Mouse (Mus musculus): ENCODE measurements around the gene Rhbdf1. TPM values are rescaled to one million over a fixed set of nuclear protein-coding genes. Genes with fewer than 3 reads are reported as not detected.

Gene Rhbdf1
- polyA plus RNA-seq, 1 experiment from 2014 or later, result 12.5 TPM

DNA sequence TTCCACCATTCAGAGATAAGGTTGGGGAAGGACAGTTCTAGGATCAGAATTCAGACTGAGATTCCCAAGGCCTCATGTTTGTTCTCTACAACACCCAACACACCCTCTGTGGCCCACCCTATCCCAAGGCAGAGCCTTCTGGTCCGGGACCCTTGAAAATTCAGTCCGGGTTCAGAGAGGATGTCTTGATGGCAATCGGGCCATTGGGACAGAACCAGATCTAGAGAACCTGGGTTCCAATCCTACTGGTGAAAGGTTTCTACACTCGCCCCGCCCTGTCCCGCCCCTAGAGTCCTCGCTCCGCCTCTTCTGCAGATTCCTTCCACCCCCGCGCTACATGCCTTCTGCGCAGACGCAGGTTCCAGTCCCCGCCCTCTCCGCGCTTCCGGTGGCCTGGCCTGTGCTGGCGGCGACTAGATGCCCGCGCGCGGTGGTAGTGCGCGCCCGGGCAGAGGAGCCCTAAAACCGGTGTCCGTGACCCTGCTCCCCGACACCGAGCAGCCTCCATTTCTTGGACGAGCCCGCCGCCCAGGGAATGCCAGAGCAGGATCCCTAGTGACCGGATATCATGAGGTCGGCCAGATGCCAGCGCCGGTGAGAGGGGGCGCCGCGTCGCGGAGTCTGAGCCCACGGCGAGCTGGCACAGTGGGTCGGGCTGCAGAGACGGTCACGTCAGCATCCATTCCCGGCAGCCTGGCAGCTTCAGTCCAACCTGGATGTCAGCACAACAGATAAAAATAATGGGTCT is 4.2 kb upstream of the Rhbdf1 start, which contains the start of gene Mpg:
Gene Mpg (plus strand): TSS at position 382 of the 748 bp plus-strand sequence.
- Histone ChIP-seq H3K27me3 (ENCODE audit: control insufficient read depth, insufficient read depth, low read length) (peaks cover 9% of the 10 kb centered on the region), H3K4me3 (ENCODE audit: low read depth, low read length) (peak within 1 kb of the TSS; percentile 69), H3K27ac (ENCODE audit: low read depth, low read length) (peak within 1 kb of the TSS; percentile 77), H3K4me2 (ENCODE audit: low read depth, low read length) (peak within 1 kb of the TSS; percentile 82), H3K4me1 (ENCODE audit: control insufficient read depth, insufficient read depth, low read length) (peaks cover 18% of the 10 kb centered on the region), H3K9me3 (ENCODE audit: control insufficient read depth, low read length) (no peaks in the 10 kb centered on the region), H3K9ac (replicated peaks; ENCODE audit: low read depth, low read length) (peak within 1 kb of the TSS; percentile 75), H3K36me3 (ENCODE audit: control insufficient read depth, insufficient read depth, low read length) (peaks cover 2% of the 10 kb centered on the region; the same call in 1 of the 2 replicates)
- WGBS, result 3% methylated on average over 47 of the region's 47 CpGs
- ATAC-seq (ENCODE audit: low read depth), result peak; percentile 85

DNA sequence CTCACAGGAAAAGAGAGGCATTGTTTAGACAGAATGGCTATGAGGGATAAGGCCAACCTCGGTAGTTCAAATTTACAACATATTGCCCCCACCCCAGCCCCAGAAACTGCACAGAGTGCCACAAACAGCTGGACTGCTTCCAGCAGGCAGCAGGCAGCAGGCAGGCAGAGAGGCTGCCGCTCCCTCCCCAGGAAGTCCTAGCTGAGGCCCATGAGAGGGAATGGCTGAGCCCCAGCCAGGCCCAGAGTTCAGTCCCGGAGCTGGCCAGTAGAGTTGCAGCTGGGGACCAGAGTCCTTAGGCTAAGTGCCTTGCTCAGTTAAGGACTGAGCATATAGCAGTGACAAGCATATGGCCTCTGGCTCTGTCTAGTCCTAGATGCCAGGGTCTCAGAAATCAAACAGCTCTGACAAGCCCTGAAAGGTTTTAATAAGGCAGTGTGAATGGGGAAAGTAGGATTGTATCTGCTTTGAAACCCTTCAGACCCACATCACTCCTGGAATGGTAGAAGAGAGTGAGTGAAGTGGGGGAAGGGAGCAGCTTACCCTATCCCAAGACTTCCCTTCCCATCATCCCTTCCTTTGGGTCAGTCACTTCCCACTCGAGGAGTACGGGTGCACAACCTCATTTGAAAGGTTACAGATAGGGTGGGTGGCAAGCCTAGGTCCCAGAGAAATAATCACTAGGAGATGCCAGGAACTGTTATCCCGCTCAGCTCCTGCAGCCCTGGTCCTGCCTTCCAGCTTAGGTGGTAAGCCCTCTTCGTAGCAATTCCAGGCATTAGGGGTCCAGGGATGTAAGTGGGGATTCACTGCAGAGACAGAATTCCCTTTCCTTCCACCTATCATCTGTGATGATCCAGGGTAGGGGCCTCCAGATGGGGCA is 3.4 kb upstream of the Rhbdf1 start:
- no peak overlapping the region for H3K4me3 ChIP-seq (ENCODE audit: low read depth, low read length)
- no peak overlapping the region for H3K9ac ChIP-seq (replicated peaks; ENCODE audit: low read depth, low read length)
- 58% methylated on average over 7 of the region's 7 CpGs for WGBS
- no peaks in the 10 kb centered on the region; the same call in 1 of the 2 replicates for H3K36me3 ChIP-seq (ENCODE audit: control insufficient read depth, insufficient read depth, low read length)
- H3K4me2 ChIP-seq (ENCODE audit: low read depth, low read length), result no peak overlapping the region
- ATAC-seq (ENCODE audit: low read depth), result no peak
- H3K4me1 ChIP-seq (ENCODE audit: control insufficient read depth, insufficient read depth, low read length), result peaks cover 18% of the 10 kb centered on the region
- H3K27me3 ChIP-seq (ENCODE audit: control insufficient read depth, insufficient read depth, low read length), result peaks cover 13% of the 10 kb centered on the region
- H3K27ac ChIP-seq (ENCODE audit: low read depth, low read length), result peak overlapping the region; percentile 70
- H3K9me3 ChIP-seq (ENCODE audit: control insufficient read depth, low read length), result no peaks in the 10 kb centered on the region

- Histone ChIP-seq H3K27me3 (ENCODE audit: control insufficient read depth, insufficient read depth, low read length) (peaks cover 13% of the 10 kb centered on the region), H3K4me1 (ENCODE audit: control insufficient read depth, insufficient read depth, low read length) (peaks cover 18% of the 10 kb centered on the region), H3K27ac (ENCODE audit: low read depth, low read length) (peak overlapping the region; percentile 70), H3K36me3 (ENCODE audit: control insufficient read depth, insufficient read depth, low read length) (no peaks in the 10 kb centered on the region), H3K4me2 (ENCODE audit: low read depth, low read length) (no peak overlapping the region), H3K9ac (replicated peaks; ENCODE audit: low read depth, low read length) (no peak overlapping the region), H3K4me3 (ENCODE audit: low read depth, low read length) (no peak overlapping the region), H3K9me3 (ENCODE audit: control insufficient read depth, low read length) (no peaks in the 10 kb centered on the region)
- 27% methylated on average over 4 of the region's 4 CpGs for WGBS
- no peak for ATAC-seq (ENCODE audit: low read depth)
Observed at GRCm38 (mm10) chr11:32224468-32225139, 2.5 kb upstream of the Rhbdf1 start.

GRCm38 (mm10) chr11:32223297-32223967 is 1.3 kb upstream of the Rhbdf1 start:
- Histone ChIP-seq H3K27me3 (ENCODE audit: control insufficient read depth, insufficient read depth, low read length) (peaks cover 13% of the 10 kb centered on the region), H3K9ac (replicated peaks; ENCODE audit: low read depth, low read length) (no peak overlapping the region), H3K9me3 (ENCODE audit: control insufficient read depth, low read length) (no peaks in the 10 kb centered on the region), H3K4me1 (ENCODE audit: control insufficient read depth, insufficient read depth, low read length) (peaks cover 18% of the 10 kb centered on the region), H3K4me2 (ENCODE audit: low read depth, low read length) (no peak overlapping the region), H3K27ac (ENCODE audit: low read depth, low read length) (no peak overlapping the region), H3K36me3 (ENCODE audit: control insufficient read depth, insufficient read depth, low read length) (no peaks in the 10 kb centered on the region), H3K4me3 (ENCODE audit: low read depth, low read length) (no peak overlapping the region)
- 69% methylated on average over 4 of the region's 4 CpGs for WGBS
- ATAC-seq (ENCODE audit: low read depth), result no peak

DNA sequence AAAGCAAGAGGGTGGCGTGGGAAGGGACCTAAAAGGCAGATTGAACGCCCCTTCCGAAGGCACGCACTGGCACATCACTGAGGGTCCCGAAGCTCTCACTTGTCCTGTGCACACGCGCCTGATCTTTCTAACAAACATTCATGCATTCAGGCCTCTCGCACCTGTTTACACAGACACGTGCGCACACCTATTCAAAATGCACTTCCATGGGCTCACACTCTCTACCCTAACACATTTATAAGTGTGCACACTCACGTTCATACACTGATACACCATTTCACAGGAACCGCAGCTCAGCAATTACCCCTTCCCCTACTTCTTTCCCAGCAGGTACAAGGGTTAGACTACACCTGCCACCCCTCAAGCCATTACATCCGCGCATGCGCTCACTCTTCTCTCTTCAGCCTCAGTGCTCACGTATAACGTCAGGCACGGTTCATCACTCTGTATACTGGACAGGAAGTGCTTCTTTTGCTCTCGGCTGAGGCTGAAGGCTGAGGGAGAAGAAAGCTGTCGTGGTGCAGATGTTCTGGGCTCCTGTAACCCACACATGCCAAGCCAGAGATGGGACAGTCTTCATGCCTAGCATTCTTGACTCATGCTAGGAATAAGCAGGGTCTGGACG is 582 bp upstream of the Rhbdf1 start:
- no peaks in the 10 kb centered on the region for H3K36me3 ChIP-seq (ENCODE audit: control insufficient read depth, insufficient read depth, low read length)
- H3K9me3 ChIP-seq (ENCODE audit: control insufficient read depth, low read length), result no peaks in the 10 kb centered on the region
- ATAC-seq (ENCODE audit: low read depth), result no peak
- 8% methylated on average over 21 of the region's 21 CpGs for WGBS
- peaks cover 18% of the 10 kb centered on the region for H3K4me1 ChIP-seq (ENCODE audit: control insufficient read depth, insufficient read depth, low read length)
- peaks cover 13% of the 10 kb centered on the region for H3K27me3 ChIP-seq (ENCODE audit: control insufficient read depth, insufficient read depth, low read length)
- peak overlapping the region; percentile 99 for H3K4me2 ChIP-seq (ENCODE audit: low read depth, low read length)
- peak overlapping the region; percentile 78; the same call in 1 of the 2 replicates for H3K9ac ChIP-seq (replicated peaks; ENCODE audit: low read depth, low read length)
- 0 out of 2 replicates have a peak overlapping the region, but pooled peaks have one; percentile 3 for H3K27ac ChIP-seq (ENCODE audit: low read depth, low read length)
- peak overlapping the region; percentile 61 for H3K4me3 ChIP-seq (ENCODE audit: low read depth, low read length)

- peak overlapping the region; percentile 78 for H3K9ac ChIP-seq (replicated peaks; ENCODE audit: low read depth, low read length)
- H3K27me3 ChIP-seq (ENCODE audit: control insufficient read depth, insufficient read depth, low read length), result peaks cover 13% of the 10 kb centered on the region
- peak overlapping the region; percentile 70 for H3K27ac ChIP-seq (ENCODE audit: low read depth, low read length)
- peak overlapping the region; percentile 99 for H3K4me2 ChIP-seq (ENCODE audit: low read depth, low read length)
- no peaks in the 10 kb centered on the region for H3K36me3 ChIP-seq (ENCODE audit: control insufficient read depth, insufficient read depth, low read length)
- H3K4me1 ChIP-seq (ENCODE audit: control insufficient read depth, insufficient read depth, low read length), result peaks cover 7% of the 10 kb centered on the region; the same call in 1 of the 2 replicates
- peak; percentile 7; the same call in 1 of the 2 replicates for ATAC-seq (ENCODE audit: low read depth)
- WGBS, result 2% methylated on average over 46 of the region's 46 CpGs
- peak overlapping the region; percentile 61 for H3K4me3 ChIP-seq (ENCODE audit: low read depth, low read length)
- no peaks in the 10 kb centered on the region for H3K9me3 ChIP-seq (ENCODE audit: control insufficient read depth, low read length)
Observed at GRCm38 (mm10) chr11:32221225-32221950, 712 bp downstream of the Rhbdf1 start.

- peak; percentile 21; the same call in 1 of the 2 replicates for ATAC-seq (ENCODE audit: low read depth)
Observed at GRCm38 (mm10) chr11:32220607-32221224, 1.4 kb downstream of the Rhbdf1 start.

More at GRCm38 (mm10) chr11:32220607-32221224, 1.4 kb downstream of the Rhbdf1 start:
- no peak overlapping the region for H3K27ac ChIP-seq (ENCODE audit: low read depth, low read length)
- WGBS, result 35% methylated on average over 10 of the region's 10 CpGs
- H3K9me3 ChIP-seq (ENCODE audit: control insufficient read depth, low read length), result no peaks in the 10 kb centered on the region
- peak overlapping the region; percentile 78; the same call in 1 of the 2 replicates for H3K9ac ChIP-seq (replicated peaks; ENCODE audit: low read depth, low read length)
- no peaks in the 10 kb centered on the region for H3K36me3 ChIP-seq (ENCODE audit: control insufficient read depth, insufficient read depth, low read length)
- peak overlapping the region; percentile 61 for H3K4me3 ChIP-seq (ENCODE audit: low read depth, low read length)
- H3K4me2 ChIP-seq (ENCODE audit: low read depth, low read length), result peak overlapping the region; percentile 99
- H3K27me3 ChIP-seq (ENCODE audit: control insufficient read depth, insufficient read depth, low read length), result peaks cover 13% of the 10 kb centered on the region
- H3K4me1 ChIP-seq (ENCODE audit: control insufficient read depth, insufficient read depth, low read length), result peaks cover 7% of the 10 kb centered on the region; the same call in 1 of the 2 replicates
